Mouse (Mus musculus) heart, postnatal 4 days (tissue): ENCODE results near the gene Gm42688. TPM values are rescaled to one million over a fixed set of nuclear protein-coding genes. Genes with fewer than 3 reads are reported as not detected.
A peak's percentile ranks its signal among the peaks of the same experiment; 100 is the strongest.

Experiments
- DNase-seq: peaks from one replicate; pipeline ENCODE4 v3.0.0; 2021
- total RNA-seq, 2 experiments: library from RNA; stranded (reverse); gene quantifications; 2 replicates each; pipeline ENCODE4 v1.2.3; 2021

Gene Gm42688
- 1 to 10 TPM; 1.7 to 1.8 TPM for total RNA-seq

DNA sequence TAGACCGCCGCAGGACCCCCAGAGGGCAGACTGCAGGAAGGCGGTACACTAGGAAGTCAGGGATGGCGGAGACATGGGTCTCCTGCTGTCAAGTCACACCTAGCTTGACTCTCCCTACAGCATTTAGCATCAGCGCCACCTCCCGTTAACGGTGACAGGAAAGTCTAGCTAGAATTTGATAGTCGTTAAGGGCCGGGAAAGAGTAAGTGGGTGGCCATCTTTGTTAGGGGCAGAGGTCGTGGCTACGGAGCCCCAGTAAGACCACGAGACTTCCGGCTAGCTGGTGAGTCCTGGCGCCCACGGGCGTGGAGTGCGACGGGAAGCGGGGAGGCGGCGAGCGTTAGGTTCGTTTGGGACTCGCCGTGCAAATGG lies at the start of gene Gm42688, which contains the start of gene Ccdc142:
Gene Gm42688 (plus strand): TSS at position 302 of the 372 bp plus-strand sequence.
Gene Ccdc142 (plus strand): TSS at position 286 of the 372 bp plus-strand sequence.
- peak; percentile 90 for DNase-seq

DNA sequence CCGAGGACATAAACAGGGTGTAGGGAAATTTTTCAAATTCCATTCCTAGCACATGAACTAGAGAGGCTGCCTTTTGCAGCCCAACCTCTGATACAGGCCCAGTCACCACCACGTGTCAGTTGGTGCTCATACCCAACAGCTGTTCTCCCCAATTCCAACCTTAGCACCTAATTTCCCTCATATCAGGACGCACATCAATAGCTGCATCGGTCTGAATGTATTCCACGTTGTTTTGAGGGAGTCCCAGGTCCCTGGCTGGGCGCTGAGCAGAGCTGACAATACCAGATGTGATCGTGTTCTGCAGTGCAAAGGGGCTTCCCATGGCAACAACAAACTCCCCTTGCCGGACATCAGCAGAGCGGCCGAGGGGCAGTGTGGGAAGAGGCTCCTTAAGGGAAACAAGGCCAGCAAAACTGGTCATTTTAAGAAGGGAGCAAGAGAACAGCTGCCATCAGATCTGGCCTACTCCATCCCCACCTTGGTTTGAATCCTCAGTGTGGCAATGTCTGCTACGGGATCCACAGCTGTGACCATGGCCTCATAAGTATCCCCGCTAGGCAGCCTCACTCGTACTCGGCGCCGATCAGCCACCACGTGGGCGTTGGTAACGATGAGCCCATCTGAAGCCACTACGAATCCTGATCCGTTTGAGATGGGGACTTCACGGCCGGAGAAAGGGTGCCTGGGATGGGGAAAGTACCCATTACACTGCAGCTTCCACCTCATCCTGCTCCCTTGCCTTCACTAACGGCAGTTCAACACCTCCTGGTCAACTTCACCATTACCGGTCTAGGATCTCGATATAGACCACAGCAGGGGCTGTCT lies 48.1 kb upstream of the Gm42688 start:
- no peak for DNase-seq

DNA sequence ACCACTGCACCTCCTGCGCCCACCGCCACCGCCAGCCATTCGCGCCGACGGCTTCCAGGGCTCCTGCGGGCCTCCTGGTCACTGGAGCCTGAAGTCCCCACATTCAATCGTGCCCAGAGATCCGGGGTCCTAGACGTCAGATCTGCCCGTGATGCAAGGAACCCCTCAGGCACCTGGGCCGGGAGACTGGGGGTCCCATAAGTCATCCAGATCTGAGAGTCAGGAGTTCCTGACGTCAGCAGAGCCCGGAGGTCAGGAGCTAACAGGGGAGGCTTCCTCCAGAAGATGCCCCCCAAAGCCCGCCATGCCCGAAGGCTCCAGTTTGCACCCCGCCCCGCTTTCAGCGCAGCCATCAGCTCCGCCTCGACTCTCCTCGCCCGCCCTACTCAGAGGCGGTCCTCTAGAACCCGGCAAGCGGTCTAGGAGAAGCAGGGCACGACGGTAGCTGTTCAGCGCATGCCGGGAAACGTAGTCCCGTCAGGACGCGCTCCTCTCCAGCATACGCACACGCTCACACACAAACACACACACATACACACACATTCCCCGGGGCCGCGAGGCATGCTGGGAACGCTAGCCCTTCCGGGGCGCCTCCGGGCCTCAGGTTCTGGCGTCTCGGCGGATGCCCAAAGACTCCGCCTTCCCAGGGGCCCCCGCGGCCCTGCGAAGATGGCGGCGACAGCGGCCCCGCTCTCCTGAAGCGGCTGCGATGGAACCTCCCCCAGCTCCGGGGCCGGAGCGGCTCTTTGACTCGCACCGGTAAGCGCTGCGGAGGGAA lies 47.2 kb upstream of the Gm42688 start, which contains the start of gene Aup1:
Gene Aup1 (plus strand): TSS at position 448 of the 778 bp plus-strand sequence.
- DNase-seq: peak; percentile 95

DNA sequence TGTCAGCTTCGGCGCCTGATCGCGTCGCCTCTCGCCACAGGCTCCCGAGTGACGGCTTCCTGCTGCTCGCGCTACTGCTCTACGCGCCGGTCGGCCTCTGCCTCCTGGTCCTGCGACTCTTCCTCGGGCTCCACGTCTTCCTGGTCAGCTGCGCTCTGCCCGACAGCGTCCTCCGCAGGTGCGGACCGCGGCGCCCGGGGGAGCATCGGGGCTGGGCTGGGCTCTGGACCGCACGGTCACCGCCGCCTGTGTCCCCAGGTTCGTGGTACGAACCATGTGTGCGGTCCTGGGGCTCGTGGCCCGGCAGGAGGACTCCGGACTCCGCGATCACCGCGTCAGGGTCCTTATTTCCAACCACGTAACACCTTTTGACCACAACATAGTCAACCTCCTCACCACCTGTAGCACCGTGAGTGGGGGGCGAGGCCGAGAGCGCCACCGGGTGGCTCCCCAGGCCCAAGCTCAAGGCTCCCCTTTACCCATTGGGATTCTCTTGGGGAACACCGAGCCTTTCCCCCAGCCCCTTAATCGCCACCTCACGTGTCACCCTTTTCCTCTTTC lies 46.5 kb upstream of the Gm42688 start, which contains the start of gene Htra2:
Gene Htra2 (minus strand): TSS at position 403 of the 561 bp plus-strand sequence.
- DNase-seq: peak; percentile 49

DNA sequence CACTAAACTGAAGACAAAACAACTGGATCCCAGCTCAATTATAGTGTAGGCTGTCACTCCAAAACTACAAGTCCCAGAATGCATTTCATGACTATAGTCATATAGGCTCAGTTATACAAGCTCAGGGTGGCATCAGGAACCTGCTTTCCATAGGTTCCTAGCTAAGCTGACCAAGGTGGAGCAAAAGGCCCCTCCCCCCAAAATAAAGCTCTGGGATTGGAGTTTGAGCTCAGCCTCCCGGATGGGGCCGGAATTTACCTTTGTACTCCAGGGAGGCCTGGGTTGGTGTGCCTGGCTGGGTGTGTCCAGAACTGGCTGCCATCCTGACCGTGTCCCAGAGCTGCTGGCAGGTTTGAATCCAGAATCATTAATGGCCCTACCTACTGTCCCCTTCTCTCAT lies 43.6 kb upstream of the Gm42688 start, which contains the start of gene Dqx1:
Gene Dqx1 (plus strand): TSS at position 55 of the 400 bp plus-strand sequence.
- no peak for DNase-seq

DNA sequence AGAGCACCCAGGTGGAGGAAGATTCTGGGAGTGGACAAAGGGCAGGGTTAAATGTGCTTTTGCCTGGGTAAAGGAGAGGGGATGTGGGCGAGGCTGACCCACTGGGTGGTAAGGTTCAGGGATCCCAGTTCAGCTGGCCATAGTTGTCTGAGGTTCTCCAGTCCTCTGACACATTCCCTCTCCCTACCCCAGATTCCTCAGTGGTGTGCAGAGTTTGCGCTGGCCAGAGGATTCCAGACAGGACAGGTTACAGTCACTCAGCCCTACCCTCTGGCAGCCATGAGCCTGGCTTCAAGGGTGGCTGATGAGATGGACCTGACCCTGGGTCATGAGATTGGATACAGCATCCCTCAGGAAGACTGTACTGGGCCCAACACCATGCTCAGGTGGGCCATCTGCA lies 42.7 kb upstream of the Gm42688 start:
- DNase-seq: no peak

DNA sequence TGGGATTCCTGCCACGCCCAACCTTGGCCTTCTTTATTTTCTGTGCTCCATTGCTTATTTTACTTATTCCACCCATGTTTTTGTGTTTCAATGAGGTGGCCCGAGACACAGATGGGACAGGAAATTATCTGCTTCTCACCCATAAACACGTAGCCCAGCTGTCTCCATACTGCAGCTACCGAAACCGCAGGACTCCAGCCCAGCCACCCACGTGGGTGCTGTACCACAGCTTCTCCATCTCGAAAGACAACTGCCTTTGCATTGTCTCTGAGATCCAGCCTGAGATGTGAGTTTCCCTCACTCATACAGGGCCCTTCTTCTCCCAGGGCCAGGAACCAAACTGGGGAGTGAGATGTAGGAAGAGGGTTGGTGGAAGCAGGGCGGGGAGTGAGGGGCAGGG lies 35.4 kb upstream of the Gm42688 start:
- DNase-seq: no peak

DNA sequence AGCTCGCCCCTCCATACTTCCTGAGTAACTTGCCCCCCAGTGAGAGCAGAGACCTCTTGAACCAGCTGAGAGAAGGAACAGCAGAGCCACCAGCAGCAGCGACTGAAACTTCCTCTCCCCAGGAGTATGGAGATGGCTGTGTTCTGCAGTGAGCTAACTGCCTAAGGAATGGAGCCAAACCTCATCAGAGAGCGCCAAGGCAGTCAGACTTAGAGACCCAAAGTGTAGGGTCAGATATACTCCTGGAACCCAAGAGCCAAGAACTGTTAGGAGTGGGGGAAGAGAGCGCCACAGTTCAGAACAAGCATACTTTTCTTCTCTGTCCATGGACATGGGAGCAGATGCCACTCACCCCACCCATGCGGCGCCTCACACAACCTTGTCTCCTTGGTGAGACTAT lies 35.0 kb upstream of the Gm42688 start:
- no peak for DNase-seq

DNA sequence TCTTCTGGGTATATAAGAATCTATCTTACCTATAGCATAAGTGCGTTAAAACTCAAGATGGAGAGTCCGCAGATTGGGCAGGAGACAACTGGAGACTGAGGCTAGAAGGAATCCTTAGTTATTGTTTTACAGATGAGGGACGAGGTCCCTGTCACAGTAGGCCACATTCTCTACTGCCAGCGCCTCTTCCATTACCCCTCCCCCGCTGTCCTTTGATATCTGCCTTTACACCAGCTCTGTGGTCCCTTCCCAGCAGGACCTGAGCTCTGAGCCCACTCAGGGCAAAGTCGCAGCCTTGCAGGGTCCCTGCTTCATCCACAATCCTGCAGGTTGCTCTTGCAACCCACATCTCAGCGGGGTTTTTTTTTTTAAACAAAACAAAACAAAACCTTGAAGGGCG lies 33.2 kb upstream of the Gm42688 start:
- DNase-seq: no peak

DNA sequence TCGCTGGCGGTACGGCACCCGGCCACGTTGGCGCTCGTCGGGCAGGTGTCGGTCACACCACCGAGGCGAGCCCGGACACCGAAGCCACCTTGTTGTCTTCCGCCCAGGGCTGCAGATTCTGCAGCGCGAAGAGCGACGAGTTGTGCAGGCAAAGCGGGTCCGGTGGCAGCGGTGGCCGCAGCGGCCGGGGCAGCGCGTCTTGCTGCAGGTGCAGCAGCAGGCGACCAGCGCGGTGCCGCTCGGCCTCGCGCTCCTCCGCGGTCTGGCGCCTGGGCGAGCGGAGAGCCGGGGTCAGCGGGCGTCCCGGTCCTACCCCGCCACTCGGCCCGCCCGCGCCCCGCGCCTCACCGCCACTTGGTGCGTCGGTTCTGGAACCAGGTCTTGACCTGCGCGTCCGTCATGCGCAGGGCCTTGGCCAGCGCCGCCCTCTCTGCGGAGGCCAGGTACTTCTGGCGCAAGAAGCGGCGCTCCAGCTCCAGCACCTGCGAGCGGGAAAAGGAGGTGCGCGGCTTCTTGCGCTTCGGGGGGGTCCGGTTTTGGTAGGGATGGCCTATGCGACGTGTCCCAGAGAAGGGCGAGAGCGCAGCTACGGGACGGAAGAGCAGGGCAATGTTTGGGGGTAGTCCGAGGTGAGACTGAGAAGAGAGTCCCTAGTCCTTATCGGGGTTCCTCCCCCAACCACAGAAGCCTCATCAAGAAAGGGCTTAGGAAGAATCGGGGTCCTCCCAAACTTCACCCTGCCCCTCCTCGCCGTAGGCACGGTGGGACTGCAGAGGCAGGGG lies 32.5 kb upstream of the Gm42688 start:
- no peak for DNase-seq

DNA sequence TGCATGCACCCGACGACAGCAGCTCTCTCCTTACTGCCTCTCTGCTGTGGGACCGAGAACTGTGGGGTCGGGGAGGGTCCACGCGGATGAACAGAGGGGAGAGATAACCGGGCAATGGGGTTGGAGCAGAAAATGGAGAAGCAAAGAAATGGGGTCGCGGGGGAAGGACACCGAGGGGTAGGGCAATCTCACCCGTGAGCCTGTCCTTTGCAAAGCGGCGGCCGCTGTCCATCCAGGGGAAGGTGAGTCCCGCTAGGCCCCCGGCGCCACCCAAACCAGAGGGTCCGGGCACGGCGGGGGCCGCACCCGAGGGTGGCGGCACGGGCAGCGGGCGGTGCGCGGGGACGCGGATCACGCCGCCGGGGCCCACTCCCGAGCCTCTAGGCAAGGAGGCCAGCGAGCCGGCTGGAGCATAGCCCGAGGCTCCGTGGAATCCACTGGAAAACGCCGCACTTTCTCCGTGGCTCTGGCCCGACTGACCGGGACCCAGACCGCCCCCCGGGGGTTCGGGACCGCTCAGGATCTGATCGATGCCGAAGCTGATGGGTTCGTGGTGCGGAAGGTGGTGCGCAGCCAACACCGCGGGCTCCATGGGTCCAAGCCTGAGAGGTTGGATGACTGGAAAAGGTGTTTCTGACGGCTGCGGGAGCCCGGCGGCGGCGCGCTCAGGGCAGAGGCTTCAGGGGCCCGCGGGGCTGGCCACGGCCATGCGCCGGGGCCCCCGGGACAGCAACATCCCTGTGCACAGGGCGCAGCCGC lies 31.8 kb upstream of the Gm42688 start:
- no peak for DNase-seq

DNA sequence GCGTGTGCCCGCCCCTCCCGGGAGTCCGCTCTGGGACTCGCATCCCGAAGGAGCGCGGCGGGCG lies 31.3 kb upstream of the Gm42688 start, which contains the start of gene Tlx2:
Gene Tlx2 (minus strand): TSS at position 47 of the 64 bp plus-strand sequence.
- no peak for DNase-seq

DNA sequence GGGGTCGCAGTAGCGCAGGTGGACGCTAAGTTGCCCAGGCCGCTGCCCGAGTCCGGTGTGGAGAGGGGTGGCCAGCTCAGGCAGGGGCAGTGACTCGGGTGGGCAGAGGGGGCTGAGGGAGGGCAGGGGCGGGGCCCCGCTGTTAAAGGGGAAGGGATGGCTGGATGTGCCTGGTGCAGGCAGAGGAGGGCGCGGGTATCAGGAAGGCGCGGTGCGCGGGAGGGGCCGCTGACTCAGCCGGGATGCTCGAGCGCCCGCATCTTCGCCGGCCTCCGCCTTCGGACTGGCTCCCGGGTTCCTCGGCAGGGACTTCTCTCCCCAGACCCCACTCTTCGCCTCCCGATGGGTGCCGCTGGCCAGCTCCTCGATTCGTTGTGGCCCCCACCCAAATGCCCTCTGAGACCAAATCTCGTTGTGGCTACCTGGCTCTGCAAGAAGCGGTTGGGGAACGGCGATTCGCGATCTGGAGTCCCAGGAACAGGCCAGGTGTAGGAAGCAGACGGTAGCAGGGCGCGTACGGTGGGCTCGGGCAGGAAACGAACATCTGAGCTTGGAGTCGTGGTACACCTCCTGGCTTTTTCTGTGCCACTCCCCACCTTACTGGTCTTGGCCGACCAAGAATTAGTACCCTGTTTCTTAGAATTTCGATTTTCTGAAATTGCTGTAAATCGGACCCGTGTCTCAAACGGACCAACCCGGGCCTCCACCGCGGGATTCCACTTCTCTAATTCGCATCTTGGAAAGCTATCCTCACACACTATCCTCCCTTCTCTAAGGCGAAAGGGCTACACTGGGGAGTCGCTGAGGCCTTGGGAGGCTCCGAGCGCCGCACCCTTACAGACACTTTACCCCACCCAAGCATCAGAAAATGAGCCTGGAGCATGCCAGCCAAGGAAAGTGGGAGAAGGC lies 30.9 kb upstream of the Gm42688 start:
- DNase-seq: peak; percentile 26

DNA sequence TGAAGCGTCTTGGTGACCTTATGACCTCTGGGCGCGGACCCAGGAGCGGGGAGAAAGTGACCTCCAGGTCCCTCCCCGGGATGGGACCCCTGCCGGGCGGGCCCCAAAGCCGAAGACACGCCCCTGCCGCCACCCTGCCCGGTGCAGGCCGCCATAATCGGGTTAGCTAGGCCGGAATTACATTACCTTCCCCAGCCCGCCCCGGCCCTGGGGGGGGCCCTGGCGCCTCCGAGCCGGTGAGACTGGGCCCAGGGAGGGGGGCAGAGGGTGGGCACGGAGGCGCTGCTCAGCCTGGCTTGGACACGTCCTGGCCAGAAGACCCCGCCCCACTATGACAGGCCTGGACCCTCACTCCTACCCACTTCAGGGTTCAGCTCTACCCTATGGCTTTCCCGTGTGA lies 30.2 kb upstream of the Gm42688 start:
- DNase-seq: no peak

DNA sequence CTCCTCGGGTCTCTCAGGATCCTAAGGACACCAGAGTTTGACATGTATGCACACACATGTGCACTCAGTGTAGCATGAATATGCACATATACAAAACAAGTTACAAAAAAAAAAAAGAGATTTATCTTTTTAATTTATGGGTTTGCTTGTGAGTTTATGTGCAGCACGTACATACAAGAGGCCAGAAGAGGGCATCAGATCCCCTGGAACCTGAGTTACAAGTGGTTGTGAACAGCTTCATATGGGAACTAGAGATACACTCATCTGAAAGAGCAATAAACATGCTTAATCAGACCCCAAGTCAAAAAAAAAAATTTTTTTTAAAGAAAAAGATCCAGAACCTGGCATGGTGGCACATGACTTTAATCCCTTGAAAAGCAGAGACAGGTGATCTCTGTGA lies 26.4 kb upstream of the Gm42688 start:
- DNase-seq: no peak

DNA sequence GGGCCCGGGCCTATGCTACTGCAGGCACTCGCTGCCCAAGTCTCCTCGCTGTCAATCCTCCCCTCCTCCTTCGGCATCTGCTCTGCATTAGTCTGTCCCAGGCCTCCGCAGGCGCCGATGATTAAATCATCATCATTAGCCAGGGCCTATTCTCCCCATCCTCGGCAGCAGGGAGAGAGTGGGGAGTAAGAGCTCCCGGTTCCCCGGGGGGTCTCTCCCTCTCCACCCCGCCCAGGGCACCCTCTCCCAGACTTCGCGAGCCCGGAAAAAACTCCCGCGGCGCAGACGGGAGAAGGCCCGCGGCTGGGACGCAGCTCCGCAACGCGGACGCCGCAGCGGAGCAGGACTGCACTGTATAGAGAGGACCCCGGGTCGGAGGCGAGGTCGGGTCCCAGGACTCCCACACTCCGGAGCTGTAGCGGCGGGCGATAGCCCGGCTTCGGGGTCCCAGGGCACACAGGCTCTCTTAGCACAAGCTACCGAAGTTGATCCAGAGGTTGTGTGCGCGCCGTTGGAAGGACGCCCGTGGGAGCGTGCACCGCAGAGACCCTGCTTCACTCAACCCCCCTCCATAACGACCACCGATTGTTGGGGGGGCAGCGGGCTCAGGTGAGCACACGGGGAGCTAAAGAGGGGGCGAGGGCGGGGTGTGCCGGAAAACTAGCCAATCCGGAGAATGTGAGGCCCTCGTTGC lies 23.6 kb upstream of the Gm42688 start, which contains the start of gene Pcgf1:
Gene Pcgf1 (plus strand): TSS at position 240 of the 694 bp plus-strand sequence.
- DNase-seq: no peak

DNA sequence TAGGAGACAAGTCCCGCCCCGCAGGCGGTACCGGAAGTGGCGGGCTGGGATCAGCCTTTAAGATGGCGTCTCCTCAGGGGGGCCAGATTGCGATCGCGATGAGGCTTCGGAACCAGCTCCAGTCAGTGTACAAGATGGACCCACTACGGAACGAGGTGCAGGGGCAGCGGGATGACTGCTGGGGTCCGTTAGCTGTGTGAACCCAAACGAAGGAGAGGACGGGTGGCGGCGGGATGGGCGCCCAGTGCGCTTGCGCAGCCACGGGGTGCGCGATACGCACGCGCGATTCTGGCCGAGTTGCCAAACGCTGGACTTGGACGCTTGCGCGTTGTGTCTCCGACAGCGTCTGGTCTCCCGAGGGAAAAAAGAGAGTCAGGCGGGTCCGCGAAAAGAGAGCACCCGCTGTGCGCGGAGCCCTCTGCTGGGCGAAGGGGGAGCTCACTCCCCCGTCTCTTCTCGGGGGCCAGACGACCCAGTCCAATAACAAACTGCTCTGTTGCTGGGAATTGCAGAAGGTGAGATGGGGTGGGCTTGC lies 23.0 kb upstream of the Gm42688 start:
- peak; percentile 100 for DNase-seq

DNA sequence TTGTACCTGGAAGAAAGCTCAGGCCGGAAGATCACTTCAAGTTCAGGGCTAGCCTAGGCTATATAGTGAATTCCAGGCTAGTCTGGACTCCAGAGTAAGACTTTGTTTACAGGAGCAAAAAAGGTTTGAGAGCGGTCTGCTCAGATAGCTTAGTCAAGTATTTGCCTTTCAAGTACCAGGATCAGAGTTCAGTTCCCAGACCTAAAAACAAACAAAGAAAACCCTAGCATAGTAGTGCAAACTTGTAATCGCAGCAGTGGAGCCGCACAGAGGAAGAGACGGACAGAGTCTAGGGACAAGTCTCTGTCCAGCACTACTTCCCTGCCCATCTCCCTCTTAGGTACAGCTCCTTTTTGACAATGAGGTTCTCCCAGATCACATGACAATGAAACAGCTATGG lies 21.2 kb upstream of the Gm42688 start:
- DNase-seq: no peak

DNA sequence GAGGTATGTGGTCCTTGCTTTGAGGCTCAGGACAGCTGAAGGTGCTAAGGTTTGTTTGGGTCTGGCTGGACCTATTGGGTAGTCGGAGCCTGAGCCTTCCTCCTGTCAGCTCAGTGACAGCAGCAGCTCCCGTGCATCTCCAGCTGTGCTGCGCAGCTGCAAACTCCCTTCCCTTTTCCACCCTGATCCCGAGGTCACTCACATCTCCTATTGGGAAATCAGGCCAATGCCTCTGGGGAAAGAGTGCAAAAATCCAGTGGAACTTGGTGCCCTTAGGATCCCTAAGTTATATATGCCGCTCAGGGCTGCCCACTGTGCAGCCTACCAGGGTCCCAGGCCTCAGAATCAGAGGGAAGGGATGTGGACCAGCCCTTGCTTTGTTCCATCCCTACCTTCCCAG lies 17.9 kb upstream of the Gm42688 start:
- DNase-seq: no peak

DNA sequence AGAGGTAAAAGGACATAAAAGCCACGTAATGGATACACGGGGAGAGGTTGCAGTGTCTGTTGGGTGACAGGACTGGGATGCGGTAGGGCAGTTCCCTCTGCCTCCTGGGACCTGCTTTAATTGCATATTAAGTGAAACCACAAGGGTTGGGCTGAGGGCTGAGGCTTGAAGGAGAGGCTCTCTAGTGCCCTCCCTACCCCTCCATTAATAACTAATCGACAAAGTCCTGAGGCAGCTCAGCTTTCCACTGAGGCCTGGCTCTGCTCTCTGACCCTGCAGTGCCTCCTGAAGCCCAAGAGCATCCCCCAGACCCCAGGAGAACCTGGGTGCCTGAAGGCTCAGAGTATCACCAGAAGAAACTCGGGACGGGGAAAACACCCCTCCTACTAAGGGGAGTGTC lies 16.9 kb upstream of the Gm42688 start:
- no peak for DNase-seq
